Mouse (Mus musculus): ENCODE data around the gene Olfr872.
"Not testable (repeated sequence)": the region's sequence is repeated elsewhere in the genome, so short reads cannot be mapped to it uniquely, and the experiment has no call there.

Gene Olfr872

DNA sequence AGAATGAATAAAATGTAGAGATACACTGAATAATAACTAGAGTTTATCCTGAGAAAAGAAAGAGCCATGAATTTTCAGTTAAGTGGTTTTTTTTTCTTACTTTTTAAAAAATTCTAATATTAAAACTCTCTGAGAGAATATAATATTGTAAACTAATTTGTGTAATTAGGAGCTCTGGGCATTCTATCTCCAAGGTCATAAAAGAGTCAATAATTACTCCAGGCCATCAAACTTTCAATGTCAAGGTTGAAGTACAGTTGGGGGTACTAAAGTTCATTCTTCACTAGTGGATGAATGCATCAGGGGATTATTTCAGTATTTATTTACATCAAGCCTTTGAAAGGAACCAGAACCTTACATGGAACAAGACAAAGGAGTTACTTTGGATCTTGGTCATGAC, at the start of gene Olfr872:
TSS of gene Olfr872 (plus strand) at position 301 of the 400 bp plus-strand sequence.
- ATAC-seq (ENCODE audit: insufficient number of reproducible peaks, low FRiP score, low TSS enrichment): no peak

DNA sequence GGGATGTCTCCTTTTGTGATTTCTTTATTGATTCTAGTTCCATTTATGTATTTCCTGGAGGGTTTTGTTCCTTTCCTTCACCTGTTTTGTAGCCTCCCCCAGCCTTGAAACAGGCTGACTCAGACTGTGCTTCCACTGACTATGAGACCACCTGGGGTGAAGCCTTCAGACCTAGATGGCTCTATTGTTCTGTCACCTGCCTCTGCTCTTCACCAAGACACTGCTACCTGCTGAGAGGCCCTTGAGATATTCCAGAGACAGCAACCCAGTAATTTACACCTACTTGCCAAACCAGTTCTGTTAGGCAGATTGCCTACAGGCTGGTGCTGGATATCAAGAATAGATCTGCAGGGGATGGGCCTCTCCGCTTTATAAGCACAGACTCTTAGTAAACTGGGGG, 34.8 kb upstream of the Olfr872 start:
- ATAC-seq (ENCODE audit: insufficient number of reproducible peaks, low FRiP score, low TSS enrichment): no peak

DNA sequence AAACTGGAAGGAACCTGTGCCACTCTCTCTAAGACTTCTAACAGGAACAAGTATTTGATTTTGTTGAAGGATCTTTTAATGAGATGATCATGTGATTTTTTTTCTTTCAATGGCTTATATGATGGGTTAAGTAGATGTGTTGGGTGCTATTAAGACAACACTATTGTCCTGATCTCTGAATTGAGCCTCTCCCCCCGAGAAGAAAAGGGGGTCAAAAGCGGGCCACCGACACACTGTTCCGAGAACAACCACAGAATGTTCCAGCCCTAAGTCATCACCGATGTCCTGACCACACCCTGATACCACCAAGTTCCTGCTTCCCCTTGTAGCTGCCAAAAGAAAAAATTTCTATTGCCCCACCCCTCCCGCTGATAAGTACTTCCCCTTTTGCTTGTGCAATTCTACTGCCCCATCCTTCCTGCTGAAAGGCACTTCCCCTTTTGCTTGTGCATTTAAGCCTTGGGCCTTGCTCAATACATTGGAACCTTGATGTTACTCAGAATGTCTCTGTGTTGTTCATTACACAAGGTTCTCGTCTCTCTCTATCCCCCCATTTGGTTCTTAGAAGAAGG, 33.4 kb upstream of the Olfr872 start:
- not testable (repeated sequence) for ATAC-seq (ENCODE audit: insufficient number of reproducible peaks, low FRiP score, low TSS enrichment)

DNA sequence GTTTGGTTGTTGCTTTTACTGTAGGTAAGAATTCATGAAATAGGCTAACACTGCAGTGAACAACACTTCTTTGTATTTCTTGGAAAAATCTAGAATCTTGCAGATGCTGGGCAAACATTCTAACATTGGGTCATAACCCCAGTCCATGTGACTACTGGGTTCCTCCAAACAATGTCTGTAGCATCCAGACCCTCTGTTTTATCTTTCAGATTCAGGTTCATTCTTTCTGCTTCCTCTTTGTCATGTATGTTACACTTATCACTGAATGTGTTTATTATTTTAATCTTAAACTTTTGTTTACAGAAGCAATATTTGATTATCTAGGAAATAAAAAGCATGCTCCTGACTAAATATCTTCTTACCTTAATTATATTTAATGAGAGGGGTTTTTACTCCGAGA, 26.1 kb upstream of the Olfr872 start:
- no peak for ATAC-seq (ENCODE audit: insufficient number of reproducible peaks, low FRiP score, low TSS enrichment)

DNA sequence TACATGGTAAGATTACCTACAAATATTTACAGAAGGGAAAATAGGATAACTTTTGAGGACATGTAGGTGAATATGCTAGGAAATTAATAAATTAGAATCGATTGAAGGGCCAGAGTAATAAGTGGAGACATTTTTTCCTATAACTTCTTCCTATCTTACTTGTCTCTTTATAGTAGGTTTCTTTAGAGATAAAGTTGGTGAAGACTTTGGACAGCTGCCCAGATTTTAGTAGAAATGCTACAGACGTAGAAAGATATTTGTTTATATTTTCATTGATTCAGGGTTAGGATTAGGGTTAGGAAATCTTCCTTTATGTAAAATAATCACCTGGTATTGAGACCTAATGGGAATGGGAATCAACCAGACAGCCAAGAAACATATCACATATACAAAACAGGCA, 25.4 kb upstream of the Olfr872 start:
- no peak for ATAC-seq (ENCODE audit: insufficient number of reproducible peaks, low FRiP score, low TSS enrichment)

DNA sequence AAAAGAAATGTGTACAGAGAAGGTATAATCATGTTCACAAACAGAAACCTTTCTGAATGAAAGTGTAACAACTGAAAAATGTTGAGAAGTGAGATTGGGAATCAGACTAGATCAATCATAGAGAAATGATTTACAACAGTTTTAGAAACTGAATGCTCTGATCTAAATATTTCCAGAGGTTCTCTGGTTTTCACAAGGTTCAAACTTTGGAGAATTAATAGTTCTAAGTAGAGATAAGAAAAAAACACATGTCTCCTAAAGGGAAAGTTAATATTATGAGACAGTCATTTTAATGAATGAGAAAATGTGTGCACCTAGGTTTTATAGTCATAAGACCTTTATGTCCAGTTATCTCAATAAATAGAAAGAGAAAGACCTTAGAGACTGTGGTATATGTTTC, 25.0 kb upstream of the Olfr872 start, which contains the start of gene Olfr871:
TSS of gene Olfr871 (plus strand) at position 301 of the 400 bp plus-strand sequence.
- no peak for ATAC-seq (ENCODE audit: insufficient number of reproducible peaks, low FRiP score, low TSS enrichment)

DNA sequence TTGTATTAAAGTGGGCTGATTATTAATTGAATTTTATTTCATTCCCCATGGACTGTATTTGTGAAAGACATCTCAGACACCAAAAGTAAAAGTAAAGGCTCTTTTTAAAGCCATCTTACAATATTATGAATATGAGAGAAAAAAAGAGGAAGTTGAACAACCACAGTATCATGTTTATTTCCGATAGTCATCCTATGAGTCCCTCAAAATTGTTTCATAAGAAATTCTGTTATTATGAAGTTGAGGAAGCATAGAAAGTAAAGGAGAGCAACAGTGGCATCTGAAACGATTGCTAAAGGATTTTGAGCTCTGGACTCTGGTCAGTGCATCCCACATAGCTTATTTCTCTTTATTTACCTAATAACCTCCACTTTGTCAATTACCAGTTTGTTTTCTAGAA, 459 bp downstream of the Olfr872 start:
- ATAC-seq (ENCODE audit: insufficient number of reproducible peaks, low FRiP score, low TSS enrichment): no peak

DNA sequence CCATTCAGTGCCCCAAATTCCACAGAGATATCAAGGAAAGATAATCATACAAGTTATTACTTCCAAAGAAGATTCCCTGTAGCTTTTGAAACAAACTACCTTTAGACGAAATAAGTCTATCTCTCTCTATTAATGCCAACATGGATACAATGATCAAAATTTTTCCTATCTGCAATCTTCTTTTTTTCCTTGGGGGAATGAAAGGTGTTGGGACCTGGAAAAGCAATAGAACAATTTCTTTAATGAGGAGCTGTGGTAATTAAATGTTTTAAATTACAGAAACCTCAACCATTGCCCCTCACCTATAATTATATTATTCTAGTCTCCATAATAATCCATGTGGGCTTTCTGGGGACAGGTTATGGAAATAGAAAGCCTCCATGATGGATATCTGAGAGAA, 45.1 kb downstream of the Olfr872 start, which contains the start of gene Olfr39:
TSS of gene Olfr39 (plus strand) at position 301 of the 400 bp plus-strand sequence.
- ATAC-seq (ENCODE audit: insufficient number of reproducible peaks, low FRiP score, low TSS enrichment): no peak

DNA sequence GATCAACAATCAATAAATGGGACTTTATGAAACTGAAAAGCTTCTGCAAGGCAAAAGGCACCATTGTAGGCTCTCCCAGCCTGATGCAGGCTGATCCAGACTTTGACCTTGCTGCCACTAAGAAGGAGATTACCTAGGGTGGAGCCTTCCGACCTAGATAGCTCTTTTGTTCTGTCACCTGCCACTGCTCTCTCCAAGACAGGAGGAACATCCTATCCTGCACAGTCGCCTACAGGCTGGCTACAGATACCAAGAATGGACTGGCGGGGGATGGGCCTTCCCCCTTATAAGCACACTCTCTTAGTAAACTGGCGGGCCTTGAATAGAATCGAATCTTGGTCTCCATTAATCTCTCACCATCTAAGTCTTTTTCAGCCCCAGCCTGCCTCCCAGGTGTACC, 58.6 kb downstream of the Olfr872 start:
- not testable (repeated sequence) for ATAC-seq (ENCODE audit: insufficient number of reproducible peaks, low FRiP score, low TSS enrichment)

DNA sequence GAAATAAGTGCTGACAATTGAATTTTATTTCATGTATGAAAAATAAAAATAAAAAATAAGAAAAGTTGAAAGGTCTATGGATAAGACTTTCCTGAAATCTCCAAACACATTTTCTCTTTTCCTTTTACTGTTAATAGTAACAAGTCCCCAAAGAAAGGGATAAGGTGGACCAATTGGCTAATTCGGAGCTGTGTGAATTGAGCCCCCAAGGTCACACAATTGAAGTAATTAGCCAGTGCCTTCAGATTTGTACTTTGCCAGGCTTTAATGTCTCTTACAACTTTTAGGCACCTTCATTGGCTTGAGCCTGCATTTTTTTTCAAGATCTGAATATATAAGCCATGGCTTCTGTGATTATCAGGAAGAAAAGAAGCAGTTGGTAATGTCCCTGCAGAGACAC, 61.3 kb downstream of the Olfr872 start, which contains the start of gene Olfr873:
TSS of gene Olfr873 (plus strand) at position 301 of the 400 bp plus-strand sequence.
- ATAC-seq (ENCODE audit: insufficient number of reproducible peaks, low FRiP score, low TSS enrichment): no peak

Measured in cerebellum, adult (tissue).